Mouse (Mus musculus) midbrain, embryonic 11.5 days (tissue): ENCODE measurements at regions not wholly inside any gene's neighbourhood (a gene's known extent, or its start where the extent isn't known, plus 50 kb on each side); places are given as distances from the start of the nearest gene placed in this dataset.
A peak's percentile ranks its signal among the peaks of the same experiment; 100 is the strongest.

Experiments
- ATAC-seq: fragments of 200-750 bp; cut with Nextera tagmentation; 2 replicates; pipeline ENCODE4 v1.8.0; 2017; ENCODE audit warnings: moderate TSS enrichment, moderate library complexity; ENCODE audit not compliant: low FRiP score
- DNase-seq: peaks from one replicate; pipeline ENCODE4 v3.0.0; 2015; ENCODE audit warnings: low spot score; ENCODE audit errors: missing footprints
- H3K27ac ChIP-seq: fragments of 300-500 bp; sonication (generic); 2 replicates; pipeline ENCODE4 v1.5.1; 2014; ENCODE audit warnings: low read depth, low read length
- H3K27me3 ChIP-seq: fragments of 300-500 bp; sonication (generic); 2 replicates; pipeline ENCODE4 v1.6.1; 2014; ENCODE audit warnings: mild to moderate bottlenecking, low read length, moderate library complexity, mixed read lengths; ENCODE audit not compliant: control insufficient read depth, insufficient read depth
- H3K36me3 ChIP-seq: fragments of 300-500 bp; sonication (generic); 2 replicates; pipeline ENCODE4 v1.6.1; 2014; ENCODE audit warnings: mild to moderate bottlenecking, low read length, moderate library complexity, mixed read lengths; ENCODE audit not compliant: control insufficient read depth, insufficient read depth
- H3K4me1 ChIP-seq: fragments of 300-500 bp; sonication (generic); 2 replicates; pipeline ENCODE4 v1.6.1; 2014; ENCODE audit warnings: low read length; ENCODE audit not compliant: control insufficient read depth, insufficient read depth
- H3K4me2 ChIP-seq: fragments of 300-500 bp; sonication (generic); 2 replicates; pipeline ENCODE4 v1.6.1; 2014; ENCODE audit warnings: mild to moderate bottlenecking, moderate library complexity
- H3K4me3 ChIP-seq: fragments of 300-500 bp; sonication (generic); 2 replicates; pipeline ENCODE4 v1.5.1; 2014; ENCODE audit warnings: low read depth, low read length
- H3K9ac ChIP-seq: fragments of 300-500 bp; sonication (generic); 2 replicates; pipeline ENCODE4 v1.6.1; 2014; ENCODE audit warnings: low read length
- H3K9me3 ChIP-seq: fragments of 300-500 bp; sonication (generic); 2 replicates; pipeline ENCODE4 v1.6.1; 2016; ENCODE audit warnings: low read length; ENCODE audit not compliant: control insufficient read depth
- WGBS: fragments of 180-500 bp; shearing (Covaris S2); extraction: QIAGEN DNeasy Blood & Tissue Kit; methylation state at CpG from one replicate; pipeline ENCODE4 v1.1.7; 2014; 5-methylcytosine and 5-hydroxymethylcytosine counted together

DNA sequence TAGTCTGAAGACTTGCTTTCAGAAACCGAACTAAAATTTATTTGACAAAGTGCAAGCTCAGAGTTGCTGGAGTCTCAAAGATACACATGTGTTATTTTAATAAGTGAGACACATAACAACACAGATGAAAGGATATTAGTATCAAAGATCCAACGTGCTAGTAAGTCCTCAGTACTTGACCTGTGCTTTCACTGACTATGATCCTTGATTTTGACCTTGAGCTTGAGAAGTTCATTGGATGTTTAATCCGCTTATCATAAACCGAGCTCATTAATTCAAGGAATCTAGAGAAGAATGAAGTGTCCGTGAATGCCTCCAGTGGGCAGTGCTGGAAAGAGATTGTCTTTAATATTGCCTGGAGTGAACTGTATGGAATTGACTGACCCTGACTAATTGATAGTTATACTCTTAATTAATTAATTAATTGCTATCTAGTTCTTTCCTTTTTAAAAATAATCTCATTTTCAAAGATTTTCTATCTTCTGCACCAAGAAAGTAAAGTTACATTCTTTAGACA is 729.6 kb upstream of the Gm597 start:
- Histone ChIP-seq H3K27ac (no peak overlapping the region), H3K4me2 (no peak overlapping the region), H3K36me3 (no peaks in the 10 kb centered on the region), H3K27me3 (no peaks in the 10 kb centered on the region), H3K9ac (no peak overlapping the region), H3K9me3 (no peaks in the 10 kb centered on the region), H3K4me3 (no peak overlapping the region), H3K4me1 (no peaks in the 10 kb centered on the region)
- ATAC-seq (peak; percentile 88), DNase-seq (no peak)
- WGBS, result 45% methylated on average over 5 of the region's 5 CpGs
